Mouse (Mus musculus) T-helper 2 cell (primary cell): Measurements from ENCODE around the gene Nfyb.

Experiments used
- in situ Hi-C: fragments of 300-600 bp; cut with MboI, MseI; formaldehyde crosslinking; loops from one replicate; pipeline ENCODE4 v1.15.1; 2025; ENCODE audit warnings: high pct_unique_total_duplicates

Nfyb gene

DNA sequence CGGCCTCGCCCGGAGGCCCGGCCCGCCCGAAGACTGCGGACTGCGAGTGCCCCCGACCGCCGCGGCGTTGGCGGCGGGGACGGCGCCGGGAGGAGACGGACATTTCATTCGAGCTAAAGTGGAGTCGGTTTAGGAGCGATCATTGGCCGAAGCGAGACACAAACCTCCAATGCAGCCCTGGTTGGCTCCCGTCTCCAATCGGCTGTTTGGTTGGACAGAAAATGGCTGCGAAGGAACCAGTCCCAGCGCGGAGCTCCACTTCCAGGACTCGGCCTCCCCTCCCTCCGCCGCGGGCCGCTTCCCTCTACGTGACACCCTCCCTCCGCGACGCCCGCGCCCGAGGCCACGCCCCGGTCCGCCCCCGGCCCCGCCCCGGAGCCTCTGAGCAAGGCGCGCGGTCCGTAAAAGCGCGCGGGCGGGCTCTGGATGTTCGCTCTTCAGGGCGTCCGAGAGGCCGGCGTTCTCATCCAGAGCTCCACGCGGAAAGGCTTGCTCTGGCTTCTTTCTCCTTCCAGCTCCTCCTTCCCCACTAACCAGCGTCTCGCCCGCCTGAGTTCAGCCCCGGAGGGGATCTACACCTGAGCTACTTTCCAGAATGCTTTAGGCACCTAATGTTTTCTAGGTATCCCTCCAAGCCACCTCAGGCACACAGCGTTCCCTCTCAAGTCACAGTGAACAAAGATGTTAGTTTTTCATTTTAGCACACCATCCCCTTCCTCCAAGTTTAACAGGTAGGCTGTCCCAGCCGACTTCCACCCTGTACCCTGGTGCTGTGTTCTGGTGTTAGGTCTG lies at the start of gene Nfyb:
TSS of gene Nfyb (minus strand) at position 305 of the 792 bp plus-strand sequence.
- in situ Hi-C loops: loop anchor here (5.0 kb wide), 1 partner anchor 103 kb away; the partner anchor contains the start of gene Eid3

DNA sequence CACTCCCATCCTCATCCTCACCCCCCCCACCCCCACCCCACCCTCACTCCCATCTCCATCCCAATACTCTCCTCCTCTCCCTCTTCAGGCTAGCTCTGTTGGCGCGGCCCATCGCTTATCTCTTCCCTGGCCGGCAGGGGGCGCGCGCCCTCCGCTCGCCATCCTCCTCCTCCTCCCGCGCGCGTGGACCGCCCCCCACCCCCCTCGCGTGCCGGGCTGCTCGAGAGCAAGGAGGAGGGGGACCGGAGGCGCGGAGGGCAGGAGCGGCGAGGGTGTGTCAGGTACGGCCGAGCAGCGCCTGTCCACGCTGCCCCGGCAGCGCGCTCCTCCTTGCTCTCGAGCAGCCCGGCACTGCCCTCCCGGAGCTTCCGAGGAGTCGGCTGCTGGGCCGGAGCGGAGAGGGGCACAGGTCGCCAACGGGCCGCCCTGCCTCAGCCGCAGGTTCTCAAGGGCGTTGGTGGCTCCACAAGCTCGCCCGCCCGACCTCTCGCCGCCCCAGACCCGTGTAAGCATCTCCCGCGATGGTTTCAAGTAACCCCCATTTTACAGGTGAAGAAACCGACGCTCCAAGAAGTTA lies 48.0 kb upstream of the Nfyb start:
- in situ Hi-C loops: loop anchor here (5.0 kb wide), 1 partner anchor 50 kb away; no protein-coding TSS in a partner anchor

DNA sequence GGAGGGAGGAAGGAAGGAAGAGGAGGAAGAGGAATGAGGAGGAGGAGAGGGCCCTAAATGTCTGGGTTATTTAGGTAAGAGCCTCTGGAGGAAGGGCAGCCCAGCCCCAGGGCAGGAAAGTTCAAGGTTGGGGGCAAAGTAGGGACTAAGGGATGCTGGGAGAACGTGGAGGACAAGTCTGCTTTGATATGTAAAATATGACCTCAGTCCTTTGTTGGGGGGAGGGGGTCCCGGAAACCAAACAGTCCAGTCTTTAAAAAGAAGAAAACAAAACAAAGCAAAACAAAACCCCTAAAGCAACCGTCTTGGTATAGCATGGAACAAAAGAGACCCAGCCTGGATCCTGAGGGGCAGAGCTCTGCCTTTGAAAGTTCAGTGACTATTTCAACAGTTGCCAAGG lies 45.4 kb upstream of the Nfyb start:
- in situ Hi-C loops: no loop called here

DNA sequence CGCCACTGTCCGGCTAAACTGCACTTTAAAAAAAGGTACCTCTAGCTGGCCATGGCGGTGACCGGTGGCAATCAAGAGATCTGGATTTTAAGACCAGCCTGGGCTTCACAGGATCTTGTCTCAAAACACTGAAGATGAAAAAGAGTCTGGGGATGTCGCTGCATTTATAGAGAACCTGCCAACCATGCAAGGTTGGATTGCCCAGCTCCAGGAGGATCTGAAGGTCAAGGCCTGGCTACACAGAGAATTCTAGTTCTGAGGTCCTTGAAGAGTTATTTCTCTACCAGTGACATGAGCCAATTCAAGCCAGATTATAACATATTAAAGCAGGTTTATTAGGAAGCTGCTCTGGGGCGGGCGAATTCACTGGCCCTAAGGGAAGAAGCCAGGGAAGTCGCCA lies 44.9 kb upstream of the Nfyb start:
- in situ Hi-C loops: no loop called here

DNA sequence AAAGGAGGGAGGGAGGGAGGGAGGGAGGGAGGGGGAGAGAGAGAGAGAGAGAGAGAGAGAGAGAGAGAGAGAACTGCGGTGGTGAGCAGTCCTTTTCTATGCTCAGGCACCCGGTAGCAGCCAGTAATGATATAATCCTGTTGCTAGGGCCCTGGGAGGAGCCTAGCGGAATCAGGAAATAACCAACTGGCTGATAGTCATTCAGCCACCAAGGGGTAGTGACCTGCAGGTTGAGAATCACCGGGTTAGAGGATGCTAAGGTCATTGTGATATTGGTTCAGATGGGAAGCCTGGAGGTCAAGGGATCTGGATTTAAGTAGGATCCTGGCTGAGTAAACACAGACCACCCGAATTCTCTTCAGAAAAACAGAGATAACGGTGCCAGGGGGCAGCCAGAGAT lies 44.2 kb upstream of the Nfyb start:
- in situ Hi-C loops: no loop called here

DNA sequence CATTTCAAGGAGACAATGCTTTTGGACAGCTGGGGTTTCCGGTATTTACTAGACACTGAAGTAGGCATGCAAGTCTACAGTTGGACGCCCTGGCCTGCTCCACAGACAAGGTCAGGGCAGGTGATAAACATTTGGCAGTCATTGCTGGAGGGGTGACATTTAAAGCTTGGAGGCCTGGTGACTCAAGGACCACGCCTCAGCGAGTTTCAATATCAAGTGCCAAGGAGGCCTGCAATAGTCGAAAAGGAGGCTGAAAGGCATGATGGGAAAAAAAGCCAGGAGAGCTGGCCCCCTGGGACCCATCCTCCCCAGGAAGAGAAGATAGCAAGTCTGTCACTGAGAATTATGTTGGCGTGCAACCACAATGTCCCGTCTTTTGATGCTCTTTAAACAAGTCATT lies 43.3 kb upstream of the Nfyb start:
- in situ Hi-C loops: no loop called here

DNA sequence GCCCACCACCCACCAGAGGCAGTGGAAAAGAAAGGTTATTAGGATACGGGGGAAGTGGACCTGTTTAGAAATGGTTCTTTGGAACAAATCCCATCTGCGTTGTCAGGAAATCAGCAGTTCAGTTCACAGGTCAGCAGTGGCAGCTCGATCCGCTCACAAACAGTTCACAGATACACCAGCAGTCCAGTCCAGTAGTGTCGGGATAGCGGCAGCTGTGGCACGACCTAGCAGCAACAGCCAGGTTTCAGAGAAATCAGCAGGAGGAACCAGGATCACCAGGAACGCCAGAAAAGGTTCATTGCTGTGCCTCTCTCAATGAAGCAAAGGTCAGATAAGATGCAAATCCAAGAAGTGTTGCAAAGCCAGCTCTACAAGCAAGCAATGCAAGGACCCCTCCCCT lies 42.5 kb upstream of the Nfyb start:
- in situ Hi-C loops: no loop called here

DNA sequence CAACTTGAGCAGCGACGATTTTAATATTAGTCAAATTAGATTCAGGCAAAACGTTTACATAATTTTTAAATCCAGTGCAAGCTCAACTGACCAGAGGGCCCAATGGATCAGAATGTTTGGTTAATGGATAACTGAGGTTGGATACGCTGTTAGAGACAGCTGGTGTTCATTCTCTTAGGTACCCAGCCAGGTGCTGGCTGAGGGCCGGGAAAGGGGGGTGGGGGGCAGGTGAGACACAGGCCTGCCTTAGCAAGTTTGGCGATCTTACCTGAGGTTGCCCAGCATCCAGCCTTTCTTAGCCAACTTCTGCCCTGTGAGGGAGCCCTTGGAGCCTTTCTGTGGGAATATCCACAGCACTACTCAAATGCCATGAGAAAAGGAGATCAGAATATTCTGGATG lies 41.2 kb upstream of the Nfyb start:
- in situ Hi-C loops: no loop called here

DNA sequence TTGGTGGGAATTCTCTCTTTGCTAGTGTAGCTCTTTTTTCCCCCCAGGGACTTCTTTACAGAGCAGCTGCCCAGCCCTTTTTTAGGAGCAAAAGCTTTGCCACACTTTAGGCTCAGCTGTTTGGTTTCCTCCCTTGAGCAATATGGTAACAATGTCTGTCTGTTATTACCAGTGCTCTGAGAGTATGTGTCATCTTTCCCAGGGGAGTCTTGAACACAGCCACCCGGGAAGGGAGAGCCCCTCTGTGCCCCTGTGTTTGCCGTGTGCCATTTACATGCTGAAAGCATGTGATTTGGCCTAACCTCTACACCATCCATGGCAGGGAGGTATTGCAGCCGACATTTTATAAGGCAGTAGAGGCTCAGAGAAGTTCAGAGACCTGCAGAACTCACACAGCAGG lies 40.5 kb upstream of the Nfyb start:
- in situ Hi-C loops: no loop called here

DNA sequence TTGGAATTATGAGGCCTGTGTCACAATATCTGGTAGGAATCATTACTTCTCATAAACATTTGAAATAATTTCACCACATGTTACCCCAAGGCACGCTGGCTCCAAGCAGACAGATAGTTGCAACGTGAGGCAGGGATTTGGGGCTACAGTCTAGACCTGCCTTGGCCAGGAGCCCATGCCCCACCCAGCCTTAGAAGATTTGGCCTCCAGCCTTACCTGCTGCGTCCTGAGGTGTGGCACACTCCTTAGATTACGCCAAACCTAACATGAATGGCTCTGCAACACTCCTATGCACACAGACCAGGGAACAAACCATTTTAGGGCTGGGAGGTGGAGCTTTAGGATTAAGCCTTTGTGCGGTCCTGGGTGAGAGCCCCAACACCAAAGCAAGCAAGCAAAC lies 36.1 kb upstream of the Nfyb start:
- in situ Hi-C loops: no loop called here

DNA sequence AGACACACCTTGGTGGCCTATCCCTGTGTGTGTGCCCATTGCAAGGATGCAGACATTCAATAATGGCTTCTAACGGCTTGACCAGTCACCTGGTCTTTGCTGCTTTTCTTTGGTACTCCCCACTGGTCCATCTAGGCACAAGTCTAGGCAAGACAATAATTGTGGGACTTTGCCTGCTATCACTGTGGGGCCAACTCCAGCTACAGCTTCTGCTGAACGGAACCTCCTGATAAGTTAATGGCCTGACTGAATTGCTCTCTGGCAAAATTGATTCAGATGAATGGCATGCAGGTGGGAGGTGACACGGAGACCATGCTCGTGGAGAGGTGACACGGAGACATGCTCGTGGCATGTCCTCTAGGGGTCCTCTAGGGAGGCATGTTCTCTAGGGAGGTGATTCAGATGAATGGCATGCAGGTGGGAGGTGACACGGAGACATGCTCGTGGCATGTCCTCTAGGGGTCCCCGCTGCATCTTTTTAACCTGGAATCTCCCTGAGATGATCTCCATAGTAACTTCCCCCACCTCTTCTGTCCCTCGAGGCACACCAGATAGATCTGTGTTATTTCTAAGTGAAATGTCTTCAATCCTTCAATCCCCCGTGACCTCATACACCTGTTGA lies 34.5 kb upstream of the Nfyb start:
- in situ Hi-C loops: loop anchor here (10.0 kb wide), 1 partner anchor 206 kb away; no protein-coding TSS in a partner anchor

DNA sequence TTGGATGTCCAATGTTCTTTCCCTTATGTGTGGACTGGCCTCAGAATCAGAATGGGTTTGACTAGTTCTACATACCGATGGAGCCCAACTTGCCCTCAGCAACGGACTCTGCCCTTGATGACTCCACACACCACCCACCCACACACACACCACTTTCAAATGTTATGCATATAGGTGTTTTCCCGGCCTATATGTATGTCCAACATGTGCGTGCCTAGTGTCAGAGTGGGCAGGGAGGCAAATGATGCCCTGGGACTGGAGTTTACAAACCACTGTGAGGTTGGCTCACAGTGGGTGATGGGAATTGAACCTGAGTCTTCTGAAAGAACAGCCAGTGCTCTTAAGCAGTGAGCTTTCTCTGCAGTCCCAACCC lies 33.2 kb upstream of the Nfyb start:
- in situ Hi-C loops: loop anchor here (10.0 kb wide), 1 partner anchor 208 kb away; no protein-coding TSS in a partner anchor

DNA sequence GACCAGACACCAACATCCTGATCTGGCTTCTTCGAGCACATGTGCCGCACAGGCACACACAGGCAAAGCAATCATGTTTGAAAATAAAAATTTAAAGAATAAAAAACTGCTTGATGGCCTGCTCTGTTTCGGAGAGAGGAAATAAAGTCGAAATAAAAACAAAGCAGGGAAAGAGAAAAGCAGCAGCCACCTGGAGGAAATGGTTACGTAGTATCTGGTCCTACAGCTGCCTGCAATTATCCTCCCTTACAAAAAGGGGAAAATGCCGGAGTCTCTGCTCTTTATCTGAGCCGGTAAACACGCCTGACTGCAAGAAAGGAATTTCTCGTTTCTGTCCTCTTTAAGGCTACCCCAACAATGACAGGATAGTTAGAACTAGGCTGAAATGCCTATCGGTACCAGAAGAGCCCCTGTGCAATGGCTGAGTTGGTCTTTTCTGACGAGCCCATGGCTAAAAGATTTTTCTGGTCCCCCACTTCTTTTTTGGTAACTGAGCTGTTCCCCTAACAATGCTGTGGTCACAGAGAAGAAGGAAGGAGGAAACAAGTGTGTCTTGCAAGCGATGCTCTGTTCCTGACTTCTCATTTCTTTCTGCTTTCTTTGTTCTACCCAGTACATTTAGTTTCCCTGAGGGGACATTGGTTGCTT lies 32.7 kb upstream of the Nfyb start:
- in situ Hi-C loops: loop anchor here (10.0 kb wide), 1 partner anchor 208 kb away; no protein-coding TSS in a partner anchor

DNA sequence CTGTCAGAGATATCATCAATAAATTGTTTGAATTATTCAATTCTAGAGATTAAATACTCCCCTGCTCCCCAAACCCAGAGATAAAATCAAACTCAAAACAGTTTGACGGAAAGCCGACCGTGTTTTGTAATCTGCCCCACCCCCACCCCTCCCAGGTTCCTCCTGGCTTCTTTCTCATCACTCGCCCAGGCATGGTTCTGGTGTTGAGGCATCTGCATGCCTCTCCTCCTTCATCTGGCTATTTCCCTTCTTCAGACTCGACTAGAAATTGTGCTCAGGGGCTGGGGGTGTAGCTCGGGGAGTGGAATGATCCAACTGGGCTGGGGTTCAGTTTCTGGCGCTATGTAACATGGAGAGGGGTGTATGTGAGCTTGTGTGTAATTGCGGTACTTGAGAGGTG lies 31.8 kb upstream of the Nfyb start:
- in situ Hi-C loops: loop anchor here (10.0 kb wide), 1 partner anchor 209 kb away; no protein-coding TSS in a partner anchor

DNA sequence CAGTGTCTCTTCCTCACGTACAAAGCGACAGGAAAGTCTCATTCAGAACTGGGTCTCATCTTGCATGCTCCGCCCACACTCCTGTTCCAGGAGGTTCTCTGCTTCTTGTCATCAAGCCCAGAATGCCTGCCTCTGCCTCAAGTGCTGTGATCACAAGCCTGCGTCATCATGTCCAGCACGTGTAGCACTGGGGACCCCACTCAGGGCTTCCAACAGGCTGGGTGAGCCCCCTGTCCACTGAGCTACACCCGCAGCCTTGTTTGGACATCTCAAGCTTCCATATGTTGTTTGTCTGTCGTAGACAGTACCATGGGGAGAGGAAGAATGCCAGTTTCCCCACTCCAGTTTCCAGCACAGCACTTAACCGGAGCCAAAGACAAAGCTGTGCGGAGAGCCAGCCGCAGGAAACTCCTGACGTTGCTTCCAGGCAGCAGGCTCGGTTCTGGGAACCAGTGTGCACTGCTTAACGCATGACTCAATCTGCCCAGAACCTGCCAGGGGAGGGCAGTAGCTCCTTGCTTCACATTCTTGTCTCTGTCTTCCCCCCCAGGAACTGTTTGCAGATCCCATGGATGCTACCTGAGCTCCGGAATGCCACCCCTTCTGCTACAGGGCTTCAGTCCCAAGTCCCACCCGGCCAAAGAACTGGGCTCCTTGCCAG lies 31.3 kb upstream of the Nfyb start:
- in situ Hi-C loops: loop anchor here (10.0 kb wide), 1 partner anchor 210 kb away; no protein-coding TSS in a partner anchor

DNA sequence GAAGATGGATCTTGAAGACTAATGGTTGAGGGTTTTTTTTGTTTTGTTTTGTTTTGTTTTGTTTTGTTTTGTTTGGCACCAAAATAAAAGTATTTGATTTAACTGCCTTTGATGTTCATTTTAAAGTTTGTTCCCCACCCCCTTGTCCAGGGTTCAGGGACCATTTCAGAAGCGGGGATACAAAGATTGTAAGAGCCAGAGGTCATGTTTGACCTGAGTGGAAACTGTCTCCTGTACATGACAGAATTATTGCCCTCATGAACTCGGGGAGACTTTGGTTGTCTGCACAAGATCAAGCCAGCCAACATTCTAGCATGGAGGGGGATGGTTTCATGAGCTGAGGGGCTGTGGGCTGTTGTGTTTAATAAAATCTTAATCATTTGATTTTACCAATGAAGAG lies 28.4 kb upstream of the Nfyb start:
- in situ Hi-C loops: loop anchor here (10.0 kb wide), 1 partner anchor 212 kb away; no protein-coding TSS in a partner anchor

DNA sequence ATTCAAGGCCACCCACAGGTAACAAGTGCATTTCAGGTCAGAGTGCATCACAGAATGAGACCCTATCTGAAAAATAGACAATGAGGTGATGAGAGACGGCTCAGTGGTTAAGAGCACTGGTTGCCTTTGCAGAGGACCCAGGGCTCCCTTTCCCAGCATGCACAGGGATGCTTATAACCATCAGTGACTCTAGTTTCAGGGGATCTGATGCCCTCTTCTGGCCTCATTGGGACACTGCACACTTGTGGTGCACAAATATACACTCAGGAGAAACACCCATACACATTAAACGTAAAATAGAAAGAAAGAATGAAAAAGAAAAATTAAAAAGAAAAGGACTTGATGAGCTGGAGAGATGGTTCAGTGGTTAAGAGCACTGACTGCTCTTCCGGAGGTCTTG lies 27.8 kb upstream of the Nfyb start:
- in situ Hi-C loops: loop anchor here (10.0 kb wide), 1 partner anchor 213 kb away; no protein-coding TSS in a partner anchor

DNA sequence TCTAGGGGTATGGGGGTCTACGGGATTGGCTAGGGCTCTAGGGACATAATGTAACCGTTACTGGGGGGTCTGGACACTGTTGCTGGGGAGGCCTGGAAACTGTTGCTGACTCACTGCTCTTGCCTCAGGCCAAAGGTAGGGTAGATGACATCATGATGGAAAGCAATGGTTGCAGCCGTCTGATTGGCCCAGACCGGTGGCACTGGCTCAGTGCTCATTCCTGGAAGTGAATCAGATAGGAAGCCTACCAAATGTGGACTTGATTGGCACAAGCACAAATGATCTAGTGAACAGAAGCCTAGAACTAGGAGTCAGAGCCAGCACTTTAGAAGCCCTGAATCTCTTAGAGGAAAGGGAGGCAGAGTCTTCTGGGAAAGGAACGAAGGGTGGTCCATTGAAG lies 26.6 kb upstream of the Nfyb start:
- in situ Hi-C loops: loop anchor here (10.0 kb wide), 1 partner anchor 214 kb away; no protein-coding TSS in a partner anchor

DNA sequence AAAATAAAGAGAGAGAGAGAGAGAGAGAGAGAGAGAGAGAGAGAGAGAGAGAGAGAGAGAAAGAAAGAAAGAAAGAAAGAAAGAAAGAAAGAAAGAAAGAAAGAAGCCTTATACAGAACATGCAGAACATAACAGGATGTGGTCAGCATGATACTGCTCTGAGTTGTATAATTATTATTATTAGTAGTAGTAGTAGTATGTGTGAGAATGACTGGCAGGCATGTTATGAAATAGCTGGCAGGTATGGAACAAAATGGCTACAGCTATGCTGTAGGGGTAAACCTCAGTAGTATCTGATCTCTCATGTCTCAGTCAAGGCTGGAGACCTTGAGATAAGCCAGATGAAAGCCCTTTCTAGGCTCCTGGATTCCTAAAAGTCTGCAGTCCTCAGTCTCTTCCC lies 25.2 kb upstream of the Nfyb start:
- in situ Hi-C loops: no loop called here

DNA sequence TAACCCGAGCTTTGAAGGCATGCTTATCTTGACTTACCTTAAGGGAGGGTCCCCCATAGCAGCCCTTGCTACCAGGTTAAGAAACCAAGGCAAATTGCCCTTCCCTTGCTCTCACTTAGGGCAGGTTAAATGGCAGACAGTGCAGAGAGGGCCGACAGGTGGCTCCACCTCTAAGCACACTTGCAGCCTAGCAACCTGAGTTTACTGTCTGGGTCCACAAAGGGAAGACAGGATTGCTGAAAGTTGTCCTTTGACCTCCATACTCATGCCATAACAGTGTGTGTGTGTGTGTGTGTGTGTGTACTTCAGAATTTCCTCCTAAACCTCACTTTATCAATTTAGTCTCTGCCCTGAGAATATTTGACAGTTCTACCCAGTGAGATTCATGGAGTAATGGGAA lies 18.5 kb upstream of the Nfyb start:
- in situ Hi-C loops: no loop called here

DNA sequence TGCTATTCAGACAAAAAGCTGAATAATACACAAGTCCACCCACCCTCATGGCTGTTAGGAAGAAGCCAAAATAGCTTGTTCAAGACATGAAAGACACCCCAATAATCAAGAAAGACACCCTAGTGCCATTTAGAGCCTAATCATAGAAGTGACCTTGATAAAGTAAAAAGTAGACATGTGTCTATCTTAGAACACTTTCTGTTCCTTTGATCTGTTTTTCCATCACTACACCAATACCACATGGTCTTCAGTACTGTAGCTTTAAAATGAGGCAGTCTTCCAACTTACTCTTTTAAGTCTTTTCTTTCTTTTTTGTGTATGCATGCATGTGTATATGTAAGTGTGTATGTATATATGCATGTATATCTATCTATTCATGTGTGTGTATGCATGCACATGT lies 16.9 kb upstream of the Nfyb start:
- in situ Hi-C loops: no loop called here
